Mouse (Mus musculus): ENCODE measurements around the gene Hdac7. TPM values are rescaled to one million over a fixed set of nuclear protein-coding genes. Genes with fewer than 3 reads are reported as not detected.

Hdac7 gene
- total and polyA plus RNA-seq, 2 experiments from 2014 or later, result 24.2 to 29.2 TPM

DNA sequence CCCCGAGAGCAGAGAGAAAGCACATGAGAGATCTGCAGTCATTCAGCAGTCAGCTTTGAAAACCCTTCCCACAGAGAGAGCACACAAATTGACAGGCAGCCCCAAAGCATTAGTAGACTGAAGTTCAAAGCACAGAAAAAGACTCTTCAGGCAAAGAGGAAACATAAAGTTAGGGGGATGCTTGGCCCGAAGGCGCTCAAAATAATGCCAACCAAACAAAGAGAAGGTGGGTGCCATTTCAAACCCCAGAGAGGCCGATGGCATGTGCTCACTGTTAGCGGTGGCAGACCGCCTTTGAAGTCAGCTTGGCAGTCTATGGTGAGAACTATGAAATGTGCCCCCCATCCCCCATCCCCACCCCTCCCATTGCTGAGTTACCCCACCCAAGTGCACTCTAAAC, 2.2 kb downstream of the Hdac7 start:
- no peak overlapping the region for H3K4me2 ChIP-seq (ENCODE audit: low read depth, low read length, poor library complexity, severe bottlenecking)
- TF ChIP-seq CTCF (IDR thresholded peaks at IDR 0.05), result no peak
- 82% methylated on average over 6 of the region's 6 CpGs for WGBS
- H3K4me1 ChIP-seq (ENCODE audit: insufficient read depth, low read length), result no peaks in the 10 kb centered on the region; the same call in 1 of the 2 replicates
- H3K9me3 ChIP-seq (ENCODE audit: low read length), result no peaks in the 10 kb centered on the region
- no peaks in the 10 kb centered on the region for H3K27me3 ChIP-seq (ENCODE audit: insufficient read depth, low read length)
- no peak overlapping the region for H3K9ac ChIP-seq (replicated peaks; ENCODE audit: low read length, poor library complexity, severe bottlenecking)
- DNase-seq (ENCODE audit: low spot score) (no peak), ATAC-seq (ENCODE audit: low FRiP score) (no peak)
- no peak overlapping the region for H3K4me3 ChIP-seq (ENCODE audit: low read depth, low read length)
- H3K27ac ChIP-seq (ENCODE audit: low read depth, low read length), result no peak overlapping the region
- H3K36me3 ChIP-seq (ENCODE audit: insufficient read depth, low read length), result no peaks in the 10 kb centered on the region

DNA sequence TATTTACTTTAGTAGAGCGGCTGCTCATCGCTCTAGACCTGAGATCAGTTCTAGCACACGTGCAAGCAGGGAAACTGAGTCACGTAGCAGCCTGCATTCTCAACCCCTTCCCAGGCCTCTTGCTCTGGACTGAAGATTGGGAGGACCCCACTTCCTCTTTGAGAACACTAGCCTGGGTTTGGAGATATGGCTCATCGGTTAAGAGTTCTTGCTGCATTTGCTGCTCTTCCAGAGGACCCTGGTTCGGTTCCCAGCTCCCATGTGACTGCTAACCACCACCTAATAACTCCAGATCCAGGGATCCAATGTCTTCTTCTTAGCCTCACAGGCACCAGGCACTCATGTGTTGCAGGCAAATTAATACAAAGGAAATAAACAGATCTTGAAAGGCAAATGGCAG, 2.9 kb downstream of the Hdac7 start:
- H3K9ac ChIP-seq (replicated peaks; ENCODE audit: low read length, poor library complexity, severe bottlenecking), result no peak overlapping the region
- H3K4me1 ChIP-seq (ENCODE audit: insufficient read depth, low read length), result no peaks in the 10 kb centered on the region; the same call in 1 of the 2 replicates
- no peak overlapping the region for H3K27ac ChIP-seq (ENCODE audit: low read depth, low read length)
- H3K4me3 ChIP-seq (ENCODE audit: low read depth, low read length), result no peak overlapping the region
- DNase-seq (ENCODE audit: low spot score) (no peak), ATAC-seq (ENCODE audit: low FRiP score) (no peak)
- H3K9me3 ChIP-seq (ENCODE audit: low read length), result no peaks in the 10 kb centered on the region
- TF ChIP-seq CTCF (IDR thresholded peaks at IDR 0.05), result no peak
- H3K36me3 ChIP-seq (ENCODE audit: insufficient read depth, low read length), result no peaks in the 10 kb centered on the region
- 95% methylated on average over 6 of the region's 6 CpGs for WGBS
- no peaks in the 10 kb centered on the region for H3K27me3 ChIP-seq (ENCODE audit: insufficient read depth, low read length)
- no peak overlapping the region for H3K4me2 ChIP-seq (ENCODE audit: low read depth, low read length, poor library complexity, severe bottlenecking)

DNA sequence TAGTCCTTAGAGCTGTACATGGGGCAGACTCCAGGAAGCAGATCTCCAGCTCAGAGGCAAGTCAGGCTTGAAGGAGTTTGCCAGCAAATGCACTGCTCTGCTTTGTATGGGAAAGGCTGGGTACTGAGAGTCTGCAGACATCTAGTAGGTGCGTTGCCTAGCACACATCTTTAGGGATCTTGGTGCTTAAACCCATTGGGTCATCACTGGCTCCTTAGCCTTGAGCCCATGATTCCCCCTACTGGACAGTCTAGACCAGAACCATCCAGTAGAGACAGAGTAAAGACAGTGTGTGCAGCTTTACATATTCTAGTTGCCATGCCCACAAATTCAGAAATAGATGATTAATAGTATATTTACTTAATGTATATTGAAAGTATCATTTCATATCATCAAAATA, 3.5 kb downstream of the Hdac7 start:
- TF ChIP-seq CTCF (IDR thresholded peaks at IDR 0.05), result peak; percentile 58
- no peak overlapping the region for H3K9ac ChIP-seq (replicated peaks; ENCODE audit: low read length, poor library complexity, severe bottlenecking)
- no peak overlapping the region for H3K4me3 ChIP-seq (ENCODE audit: low read depth, low read length)
- ATAC-seq (ENCODE audit: low FRiP score) (no peak), DNase-seq (ENCODE audit: low spot score) (no peak)
- no peaks in the 10 kb centered on the region for H3K36me3 ChIP-seq (ENCODE audit: insufficient read depth, low read length)
- no peak overlapping the region for H3K4me2 ChIP-seq (ENCODE audit: low read depth, low read length, poor library complexity, severe bottlenecking)
- no peaks in the 10 kb centered on the region for H3K9me3 ChIP-seq (ENCODE audit: low read length)
- no peaks in the 10 kb centered on the region for H3K27me3 ChIP-seq (ENCODE audit: insufficient read depth, low read length)
- 83% methylated on average over 1 of the region's 1 CpGs for WGBS
- H3K4me1 ChIP-seq (ENCODE audit: insufficient read depth, low read length), result no peaks in the 10 kb centered on the region; the same call in 1 of the 2 replicates
- H3K27ac ChIP-seq (ENCODE audit: low read depth, low read length), result no peak overlapping the region

DNA sequence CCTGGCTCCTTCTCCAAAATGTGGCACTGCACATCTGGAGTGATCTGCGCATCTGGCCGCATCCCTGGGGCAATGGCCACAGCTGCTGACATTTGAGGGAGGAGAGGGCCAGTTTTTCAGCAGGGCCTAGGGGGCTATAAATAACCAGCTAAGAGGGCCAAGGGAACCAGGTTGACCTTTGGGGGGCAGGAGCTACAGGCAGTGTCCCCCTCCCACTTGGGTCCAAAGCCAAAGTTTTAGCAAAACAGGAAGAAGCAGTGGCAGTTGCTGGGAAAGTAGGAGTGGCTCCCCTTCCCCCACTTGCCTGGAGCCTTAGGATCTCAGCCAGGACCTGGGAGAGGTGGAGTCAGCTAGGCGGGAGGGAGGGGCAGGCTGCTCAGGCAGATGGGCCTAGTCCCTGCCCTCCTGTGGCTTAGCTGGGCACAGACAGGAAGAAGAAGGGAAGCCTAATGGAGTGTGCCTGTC, 4.3 kb downstream of the Hdac7 start:
- DNase-seq (ENCODE audit: low spot score) (peak; percentile 58), ATAC-seq (ENCODE audit: low FRiP score) (no peak)
- H3K9me3 ChIP-seq (ENCODE audit: low read length), result no peaks in the 10 kb centered on the region
- no peaks in the 10 kb centered on the region; the same call in 1 of the 2 replicates for H3K4me1 ChIP-seq (ENCODE audit: insufficient read depth, low read length)
- H3K4me2 ChIP-seq (ENCODE audit: low read depth, low read length, poor library complexity, severe bottlenecking), result no peak overlapping the region
- no peaks in the 10 kb centered on the region for H3K36me3 ChIP-seq (ENCODE audit: insufficient read depth, low read length)
- H3K9ac ChIP-seq (replicated peaks; ENCODE audit: low read length, poor library complexity, severe bottlenecking), result no peak overlapping the region
- no peak overlapping the region for H3K27ac ChIP-seq (ENCODE audit: low read depth, low read length)
- H3K4me3 ChIP-seq (ENCODE audit: low read depth, low read length), result no peak overlapping the region
- TF ChIP-seq CTCF (IDR thresholded peaks at IDR 0.05), result no peak
- no peaks in the 10 kb centered on the region for H3K27me3 ChIP-seq (ENCODE audit: insufficient read depth, low read length)
- 50% methylated on average over 3 of the region's 3 CpGs for WGBS

DNA sequence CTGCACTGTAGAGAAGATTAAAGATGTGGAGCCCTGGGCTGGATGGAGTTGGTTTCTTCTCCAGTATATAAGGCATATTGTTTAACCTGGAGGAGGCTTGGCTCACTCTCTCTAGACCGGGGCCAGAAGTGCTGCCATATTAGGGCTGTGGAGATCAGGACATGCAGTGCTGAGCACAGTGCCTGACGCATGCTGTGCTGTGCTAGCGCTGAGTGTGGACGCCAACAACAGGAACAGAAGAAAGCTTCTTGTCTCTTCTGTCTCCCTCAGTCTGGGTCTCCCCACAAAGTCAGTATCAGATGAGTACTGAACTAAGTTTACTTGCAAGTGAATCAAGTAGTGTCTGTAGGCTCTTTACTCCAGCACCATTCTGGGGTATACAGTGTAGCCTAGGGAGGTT, 4.8 kb downstream of the Hdac7 start:
- Histone ChIP-seq H3K9me3 (ENCODE audit: low read length) (no peaks in the 10 kb centered on the region), H3K4me1 (ENCODE audit: insufficient read depth, low read length) (no peaks in the 10 kb centered on the region; the same call in 1 of the 2 replicates), H3K36me3 (ENCODE audit: insufficient read depth, low read length) (no peaks in the 10 kb centered on the region), H3K27me3 (ENCODE audit: insufficient read depth, low read length) (no peaks in the 10 kb centered on the region), H3K9ac (replicated peaks; ENCODE audit: low read length, poor library complexity, severe bottlenecking) (no peak overlapping the region), H3K4me3 (ENCODE audit: low read depth, low read length) (no peak overlapping the region), H3K4me2 (ENCODE audit: low read depth, low read length, poor library complexity, severe bottlenecking) (no peak overlapping the region), H3K27ac (ENCODE audit: low read depth, low read length) (no peak overlapping the region)
- no peak for DNase-seq (ENCODE audit: low spot score)
- 77% methylated on average over 4 of the region's 4 CpGs for WGBS
- no peak for ATAC-seq (ENCODE audit: low FRiP score)
- TF ChIP-seq CTCF (IDR thresholded peaks at IDR 0.05), result no peak

DNA sequence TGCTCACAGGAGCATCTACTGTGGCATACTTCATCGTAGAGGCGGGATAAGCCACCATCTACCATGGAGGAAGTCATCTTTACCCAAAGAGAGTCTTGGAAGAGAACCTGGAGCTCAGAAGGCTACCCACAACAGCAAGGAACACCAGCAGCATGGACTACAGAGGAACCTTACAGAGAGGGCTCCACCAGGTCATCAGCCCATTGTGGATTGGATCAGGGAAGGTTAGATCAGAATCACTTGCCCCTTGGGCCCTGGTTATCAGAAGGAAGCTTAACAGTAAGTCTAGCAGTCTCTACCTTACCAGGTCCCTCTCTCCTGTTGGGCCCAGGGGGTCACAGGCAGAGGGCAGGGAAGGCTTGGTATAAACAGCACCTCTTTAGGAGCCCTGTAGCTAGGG, 5.3 kb downstream of the Hdac7 start:
- ATAC-seq (ENCODE audit: low FRiP score) (no peak), DNase-seq (ENCODE audit: low spot score) (no peak)
- H3K4me1 ChIP-seq (ENCODE audit: insufficient read depth, low read length), result no peaks in the 10 kb centered on the region; the same call in 1 of the 2 replicates
- H3K36me3 ChIP-seq (ENCODE audit: insufficient read depth, low read length), result no peaks in the 10 kb centered on the region
- H3K4me3 ChIP-seq (ENCODE audit: low read depth, low read length), result no peak overlapping the region
- no peaks in the 10 kb centered on the region for H3K27me3 ChIP-seq (ENCODE audit: insufficient read depth, low read length)
- no peak overlapping the region for H3K27ac ChIP-seq (ENCODE audit: low read depth, low read length)
- H3K9me3 ChIP-seq (ENCODE audit: low read length), result no peaks in the 10 kb centered on the region
- no peak for TF ChIP-seq CTCF (IDR thresholded peaks at IDR 0.05)
- H3K9ac ChIP-seq (replicated peaks; ENCODE audit: low read length, poor library complexity, severe bottlenecking), result no peak overlapping the region
- 93% methylated on average over 2 of the region's 2 CpGs for WGBS
- H3K4me2 ChIP-seq (ENCODE audit: low read depth, low read length, poor library complexity, severe bottlenecking), result no peak overlapping the region

Data from midbrain, postnatal 0 days (tissue).